Mouse (Mus musculus): Measurements from ENCODE around the gene Otos. TPM values are rescaled to one million over a fixed set of nuclear protein-coding genes. Genes with fewer than 3 reads are reported as not detected.

Gene Otos
- polyA plus RNA-seq, 1 experiment from 2014 or later = 0.11 TPM

- no peak overlapping the region for H3K4me3 ChIP-seq (replicated peaks)
- no peak overlapping the region for H3K9ac ChIP-seq (replicated peaks)
- no peak overlapping the region for H3K27ac ChIP-seq
- H3K27me3 ChIP-seq = no peaks in the 10 kb centered on the region; the same call in 1 of the 2 replicates
- WGBS = 90% methylated on average over 4 of the region's 4 CpGs
- no peaks in the 10 kb centered on the region for H3K9me3 ChIP-seq
- no peaks in the 10 kb centered on the region for H3K36me3 ChIP-seq
- no peak for ATAC-seq
- H3K4me1 ChIP-seq (replicated peaks) = no peaks in the 10 kb centered on the region
- no peak overlapping the region for H3K4me2 ChIP-seq (replicated peaks)
These were observed 22.7 kb upstream of the Otos start for GRCm38 (mm10) chr1:92671326-92671725.

- no peak for ATAC-seq
- no peak overlapping the region for H3K27ac ChIP-seq
These were observed 20.8 kb upstream of the Otos start for GRCm38 (mm10) chr1:92669430-92669829.

GRCm38 (mm10) chr1:92667106-92667505 lies 18.5 kb upstream of the Otos start:
- WGBS = 85% methylated on average over 6 of the region's 6 CpGs
- Histone ChIP-seq H3K4me2 (replicated peaks) (no peak overlapping the region), H3K4me3 (replicated peaks) (no peak overlapping the region), H3K27me3 (no peaks in the 10 kb centered on the region), H3K9ac (replicated peaks) (no peak overlapping the region), H3K36me3 (no peaks in the 10 kb centered on the region), H3K9me3 (no peaks in the 10 kb centered on the region), H3K27ac (no peak overlapping the region), H3K4me1 (replicated peaks) (no peaks in the 10 kb centered on the region)
- no peak for ATAC-seq

More at GRCm38 (mm10) chr1:92669430-92669829, 20.8 kb upstream of the Otos start:
- Histone ChIP-seq H3K9me3 (no peaks in the 10 kb centered on the region), H3K27me3 (no peaks in the 10 kb centered on the region; the same call in 1 of the 2 replicates), H3K4me2 (replicated peaks) (no peak overlapping the region), H3K36me3 (no peaks in the 10 kb centered on the region), H3K4me3 (replicated peaks) (no peak overlapping the region), H3K9ac (replicated peaks) (no peak overlapping the region), H3K4me1 (replicated peaks) (no peaks in the 10 kb centered on the region)
- 94% methylated on average over 3 of the region's 3 CpGs for WGBS

GRCm38 (mm10) chr1:92659392-92659791 lies 10.8 kb upstream of the Otos start:
- H3K4me1 ChIP-seq (replicated peaks) = no peaks in the 10 kb centered on the region
- H3K4me3 ChIP-seq (replicated peaks) = no peak overlapping the region
- no peak overlapping the region for H3K9ac ChIP-seq (replicated peaks)
- H3K36me3 ChIP-seq = no peaks in the 10 kb centered on the region
- no peak overlapping the region for H3K27ac ChIP-seq
- H3K9me3 ChIP-seq = no peaks in the 10 kb centered on the region
- ATAC-seq = no peak
- no peaks in the 10 kb centered on the region for H3K27me3 ChIP-seq
- 66% methylated on average over 5 of the region's 5 CpGs for WGBS
- no peak overlapping the region for H3K4me2 ChIP-seq (replicated peaks)

- Histone ChIP-seq H3K9ac (replicated peaks) (no peak overlapping the region), H3K4me3 (replicated peaks) (no peak overlapping the region), H3K27ac (no peak overlapping the region), H3K27me3 (no peaks in the 10 kb centered on the region), H3K4me2 (replicated peaks) (no peak overlapping the region), H3K4me1 (replicated peaks) (no peaks in the 10 kb centered on the region), H3K36me3 (no peaks in the 10 kb centered on the region), H3K9me3 (no peaks in the 10 kb centered on the region)
- no peak for ATAC-seq
- 81% methylated on average over 11 of the region's 11 CpGs for WGBS
These were observed 8.6 kb upstream of the Otos start for GRCm38 (mm10) chr1:92657025-92657820.

- Histone ChIP-seq H3K4me3 (replicated peaks) (no peak overlapping the region), H3K27me3 (no peaks in the 10 kb centered on the region), H3K9ac (replicated peaks) (no peak overlapping the region), H3K9me3 (no peaks in the 10 kb centered on the region), H3K27ac (no peak overlapping the region), H3K4me1 (replicated peaks) (no peaks in the 10 kb centered on the region), H3K36me3 (no peaks in the 10 kb centered on the region), H3K4me2 (replicated peaks) (no peak overlapping the region)
- 77% methylated on average over 2 of the region's 2 CpGs for WGBS
- ATAC-seq = no peak
These were observed 6.0 kb upstream of the Otos start for GRCm38 (mm10) chr1:92654676-92655075.

- no peak for ATAC-seq
- H3K27me3 ChIP-seq = no peaks in the 10 kb centered on the region
- no peaks in the 10 kb centered on the region for H3K9me3 ChIP-seq
- H3K4me3 ChIP-seq (replicated peaks) = no peak overlapping the region
- no peaks in the 10 kb centered on the region for H3K4me1 ChIP-seq (replicated peaks)
- 92% methylated on average over 3 of the region's 3 CpGs for WGBS
- no peak overlapping the region for H3K27ac ChIP-seq
- H3K4me2 ChIP-seq (replicated peaks) = no peak overlapping the region
- H3K9ac ChIP-seq (replicated peaks) = no peak overlapping the region
- no peaks in the 10 kb centered on the region for H3K36me3 ChIP-seq
These were observed 4.5 kb upstream of the Otos start for GRCm38 (mm10) chr1:92653179-92653578.

GRCm38 (mm10) chr1:92651467-92651866 lies 2.8 kb upstream of the Otos start:
- Histone ChIP-seq H3K27me3 (peaks cover 3% of the 10 kb centered on the region; the same call in 1 of the 2 replicates), H3K9me3 (no peaks in the 10 kb centered on the region), H3K4me1 (replicated peaks) (peaks cover 4% of the 10 kb centered on the region), H3K9ac (replicated peaks) (peak overlapping the region; percentile 39; the same call in 1 of the 2 replicates), H3K27ac (no peak overlapping the region), H3K36me3 (no peaks in the 10 kb centered on the region), H3K4me3 (replicated peaks) (no peak overlapping the region), H3K4me2 (replicated peaks) (no peak overlapping the region)
- WGBS = 64% methylated on average over 3 of the region's 3 CpGs
- ATAC-seq = no peak

GRCm38 (mm10) chr1:92648197-92648596 lies 444 bp downstream of the Otos start:
- Histone ChIP-seq H3K4me1 (replicated peaks) (peaks cover 4% of the 10 kb centered on the region), H3K36me3 (no peaks in the 10 kb centered on the region), H3K4me2 (replicated peaks) (no peak overlapping the region), H3K9me3 (no peaks in the 10 kb centered on the region), H3K27ac (no peak overlapping the region), H3K9ac (replicated peaks) (no peak overlapping the region), H3K27me3 (peaks cover 7% of the 10 kb centered on the region; the same call in 1 of the 2 replicates), H3K4me3 (replicated peaks) (no peak overlapping the region)
- 51% methylated on average over 10 of the region's 10 CpGs for WGBS
- ATAC-seq = peak; percentile 37; the same call in 1 of the 2 replicates

- H3K4me2 ChIP-seq (replicated peaks) = no peak overlapping the region
- H3K27ac ChIP-seq = no peak overlapping the region
- 10% methylated on average over 8 of the region's 8 CpGs for WGBS
- peaks cover 5% of the 10 kb centered on the region for H3K4me1 ChIP-seq (replicated peaks)
- no peak overlapping the region for H3K4me3 ChIP-seq (replicated peaks)
- no peak overlapping the region for H3K9ac ChIP-seq (replicated peaks)
- no peaks in the 10 kb centered on the region for H3K36me3 ChIP-seq
- peak; percentile 57 for ATAC-seq
- H3K27me3 ChIP-seq = peaks cover 7% of the 10 kb centered on the region; the same call in 1 of the 2 replicates
- H3K9me3 ChIP-seq = no peaks in the 10 kb centered on the region
These were observed 889 bp downstream of the Otos start for GRCm38 (mm10) chr1:92647752-92648151.

GRCm38 (mm10) chr1:92647026-92647425 lies 1.6 kb downstream of the Otos start:
- no peak overlapping the region for H3K27ac ChIP-seq
- no peak overlapping the region for H3K9ac ChIP-seq (replicated peaks)
- no peak for ATAC-seq
- H3K4me2 ChIP-seq (replicated peaks) = no peak overlapping the region
- WGBS = 77% methylated on average over 4 of the region's 4 CpGs
- H3K9me3 ChIP-seq = no peaks in the 10 kb centered on the region
- H3K27me3 ChIP-seq = peaks cover 7% of the 10 kb centered on the region; the same call in 1 of the 2 replicates
- H3K4me1 ChIP-seq (replicated peaks) = peaks cover 12% of the 10 kb centered on the region
- no peak overlapping the region for H3K4me3 ChIP-seq (replicated peaks)
- H3K36me3 ChIP-seq = no peaks in the 10 kb centered on the region

GRCm38 (mm10) chr1:92646601-92647000 lies 2.0 kb downstream of the Otos start:
- Histone ChIP-seq H3K36me3 (no peaks in the 10 kb centered on the region), H3K4me2 (replicated peaks) (no peak overlapping the region), H3K9me3 (no peaks in the 10 kb centered on the region), H3K9ac (replicated peaks) (peak overlapping the region; percentile 11; the same call in 1 of the 2 replicates), H3K4me1 (replicated peaks) (peaks cover 13% of the 10 kb centered on the region), H3K27ac (no peak overlapping the region), H3K4me3 (replicated peaks) (no peak overlapping the region), H3K27me3 (peaks cover 7% of the 10 kb centered on the region; the same call in 1 of the 2 replicates)
- WGBS = 84% methylated on average over 7 of the region's 7 CpGs
- ATAC-seq = no peak
